1 mouse cellular context compared by ENCODE assay signal in the genomic region with DNA sequence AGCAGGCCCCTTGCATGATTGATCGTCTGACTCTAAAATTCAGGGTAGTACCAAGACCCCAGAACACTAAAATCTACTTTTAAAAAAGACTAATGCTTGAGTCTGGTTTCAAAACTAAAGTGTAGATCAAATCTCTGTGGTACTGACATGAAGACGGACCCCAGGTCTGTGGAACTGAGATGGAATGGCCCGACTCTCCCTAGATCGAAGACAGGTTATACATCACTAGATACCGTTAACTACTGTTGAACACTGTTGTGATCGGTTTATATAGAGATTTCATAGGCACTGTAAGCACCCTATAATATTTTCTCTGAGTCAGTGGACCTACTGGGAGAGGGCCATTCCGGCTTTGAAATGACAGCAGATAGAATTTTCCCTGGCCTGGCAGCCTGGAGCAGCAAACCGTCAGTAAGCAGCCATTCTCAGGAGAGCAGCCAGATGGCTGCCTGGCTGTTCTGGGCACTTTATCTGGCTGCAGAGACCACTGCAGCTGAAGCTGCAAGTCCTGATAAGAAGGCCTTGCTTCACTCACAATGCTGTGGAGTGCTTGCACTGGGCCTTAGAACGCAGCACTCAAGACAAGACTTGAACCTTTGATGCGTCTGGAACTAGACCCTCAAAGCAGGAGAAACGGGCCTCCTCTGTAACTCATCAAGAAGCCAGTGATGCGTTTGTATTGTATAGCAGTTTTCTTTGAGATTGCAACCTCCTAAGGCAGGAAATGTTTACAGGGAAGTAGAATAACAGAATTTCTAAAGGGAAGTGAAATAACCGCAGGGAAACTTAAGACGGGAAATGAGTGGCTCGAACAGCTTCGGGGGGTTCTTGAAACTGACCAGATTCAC.
A peak's percentile ranks its signal among the peaks of the same experiment; 100 is the strongest.
TF ChIP-seq lines count a peak whose summit lies in the region.

No protein-coding gene starts in this region.

TF ChIP-seq in MEL, 35 proteins besides CTCF, POLR2A, EP300 and RAD21:
- peak; percentile 99 for TF ChIP-seq TCF12 (IDR thresholded peaks at IDR 0.05; ENCODE audit: low read depth, low read length)
- TF ChIP-seq SMC3 (IDR thresholded peaks at IDR 0.05; ENCODE audit: low read depth, low read length): no peak
- TF ChIP-seq CHD2 (IDR thresholded peaks at IDR 0.05; ENCODE audit: low read length): no peak; the same call in 1 of the 2 replicates
- TF ChIP-seq MYB (IDR thresholded peaks at IDR 0.05; ENCODE audit: low read depth, low read length): peak; percentile 74
- TF ChIP-seq GATA1 (IDR thresholded peaks at IDR 0.05; ENCODE audit: low read depth, low read length): peak; percentile 95
- TF ChIP-seq TBP (IDR thresholded peaks at IDR 0.05; ENCODE audit: low read depth, low read length): 0 out of 2 replicates have a peak, but pooled peaks have one; percentile 21
- TF ChIP-seq USF1 (IDR thresholded peaks at IDR 0.05; ENCODE audit: low read depth, low read length): no peak
- no peak for TF ChIP-seq HCFC1 (IDR thresholded peaks at IDR 0.05; ENCODE audit: low read depth, low read length)
- TF ChIP-seq USF2 (IDR thresholded peaks at IDR 0.05; ENCODE audit: borderline replicate concordance in 1 of 2, insufficient read depth in 1 of 2, low read depth in 1 of 2, low read length in 2 of 2): no peak
- peak; percentile 93 for TF ChIP-seq TAL1 (IDR thresholded peaks at IDR 0.05; ENCODE audit: low read length)
- TF ChIP-seq MAZ (IDR thresholded peaks at IDR 0.05; ENCODE audit: low read depth, low read length): no peak
- no peak for TF ChIP-seq ZKSCAN1 (IDR thresholded peaks at IDR 0.05; ENCODE audit: low read depth, low read length)
- no peak for TF ChIP-seq CHD1 (IDR thresholded peaks at IDR 0.05; ENCODE audit: low read depth, low read length)
- TF ChIP-seq ZC3H11A (IDR thresholded peaks at IDR 0.05; ENCODE audit: low read depth, low read length): no peak
- TF ChIP-seq NRF1 (IDR thresholded peaks at IDR 0.05; ENCODE audit: insufficient read depth, low read depth, low read length, poor library complexity, severe bottlenecking): no peak
- TF ChIP-seq ETS1 (IDR thresholded peaks at IDR 0.05; ENCODE audit: low read depth, low read length): peak; percentile 88
- peak; percentile 70 for TF ChIP-seq RCOR1 (IDR thresholded peaks at IDR 0.05; ENCODE audit: low read depth, low read length)
- TF ChIP-seq SIN3A (IDR thresholded peaks at IDR 0.05; ENCODE audit: low read length): peak; percentile 56
- no peak for TF ChIP-seq MYC (IDR thresholded peaks at IDR 0.05; ENCODE audit: low read depth, low read length)
- TF ChIP-seq ZNF384 (IDR thresholded peaks at IDR 0.05; ENCODE audit: low read depth, low read length): peak; percentile 20; the same call in 1 of the 2 replicates
